Mouse (Mus musculus) thymus, adult 2 months (tissue): Measurements from ENCODE around the gene Ncoa5.

Experiments used
- CTCF ChIP-seq: fragments of 200-500 bp; IDR thresholded peaks from 2 replicates; pipeline ENCODE4 v1.5.1; 2012; ENCODE audit warnings: mild to moderate bottlenecking, control low read depth, low read length, moderate library complexity, borderline replicate concordance; ENCODE audit not compliant: control insufficient read depth, poor library complexity, insufficient read depth; ENCODE audit errors: extremely low read depth
- POLR2A ChIP-seq: fragments of 200-500 bp; IDR thresholded peaks from 2 replicates; pipeline ENCODE4 v1.6.1; 2012; ENCODE audit warnings: mild to moderate bottlenecking, low read length, control low read depth, moderate library complexity; ENCODE audit not compliant: control insufficient read depth, poor library complexity, insufficient read depth; ENCODE audit errors: extremely low read depth

DNA sequence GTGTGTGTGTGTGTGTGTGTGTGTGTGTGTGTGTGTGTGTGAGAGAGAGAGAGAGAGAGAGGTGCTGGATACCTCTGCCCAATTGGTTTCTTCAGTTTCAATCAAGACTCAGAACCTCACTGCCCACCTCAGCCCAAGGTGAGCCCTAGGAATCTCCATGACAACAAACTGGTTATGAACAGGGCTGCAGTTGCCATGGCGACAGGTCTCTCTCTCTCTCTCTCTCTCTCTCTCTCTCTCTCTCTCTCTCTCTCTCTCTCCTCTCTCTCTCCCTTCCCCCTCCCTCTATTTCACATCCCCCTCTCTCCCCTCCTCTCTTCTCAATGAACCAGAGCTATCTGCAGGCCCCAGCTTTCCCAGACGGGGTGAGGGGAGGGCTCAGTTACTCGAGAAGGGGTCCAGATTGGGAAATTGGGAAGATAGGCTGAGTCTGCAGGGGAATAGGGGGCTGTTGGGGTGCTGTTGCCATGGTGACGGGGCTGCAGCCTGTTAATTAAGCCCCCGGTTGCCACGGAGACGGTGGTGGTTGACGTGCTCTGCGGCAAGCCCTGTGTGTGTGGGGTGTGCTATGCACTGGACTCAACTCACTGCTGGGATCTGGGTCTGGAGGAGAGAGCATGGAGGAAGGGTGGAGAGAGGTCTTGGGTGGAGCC, 70.3 kb downstream of the Ncoa5 start:
- TF ChIP-seq CTCF, result no peak
- TF ChIP-seq POLR2A, result no peak
